Mouse (Mus musculus) liver, adult 2 months (tissue): Measurements from ENCODE around the gene Naa38.

Experiments used
- CTCF ChIP-seq: fragments of 200-500 bp; IDR thresholded peaks from 2 replicates; pipeline ENCODE4 v1.5.1; 2011; ENCODE audit warnings: low read depth, low read length, control low read depth
- POLR2A ChIP-seq: fragments of 200-500 bp; IDR thresholded peaks from 2 replicates; pipeline ENCODE4 v1.6.1; 2011; ENCODE audit warnings: low read length, control low read depth; ENCODE audit not compliant: insufficient read depth; ENCODE audit errors: extremely low read depth

DNA sequence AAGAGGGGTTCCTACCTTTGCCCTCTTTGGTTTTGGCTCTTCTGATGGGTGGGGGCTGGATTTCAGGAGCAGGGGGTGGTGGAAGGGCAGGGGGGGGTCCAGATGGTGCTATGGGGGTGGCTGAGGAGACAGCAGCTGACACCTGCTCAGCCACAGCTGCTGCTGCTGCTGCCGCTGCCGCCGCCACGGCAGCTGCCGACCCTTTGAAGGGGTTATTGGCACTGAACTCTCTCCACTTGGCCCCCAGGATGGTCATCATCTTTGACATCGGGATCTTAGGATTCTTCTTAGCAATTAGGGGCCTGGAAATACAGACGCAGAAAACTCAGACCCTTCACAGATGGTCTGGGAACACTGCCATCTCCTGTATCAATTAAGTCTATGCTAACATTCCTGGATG is 33.3 kb upstream of the Naa38 start:
- TF ChIP-seq POLR2A (no peak), CTCF (no peak)
